Mouse (Mus musculus): ENCODE measurements around the gene Cfap43.
A peak's percentile ranks its signal among the peaks of the same experiment; 100 is the strongest.
"Not testable (repeated sequence)": the region's sequence is repeated elsewhere in the genome, so short reads cannot be mapped to it uniquely, and the experiment has no call there.

Gene Cfap43

DNA sequence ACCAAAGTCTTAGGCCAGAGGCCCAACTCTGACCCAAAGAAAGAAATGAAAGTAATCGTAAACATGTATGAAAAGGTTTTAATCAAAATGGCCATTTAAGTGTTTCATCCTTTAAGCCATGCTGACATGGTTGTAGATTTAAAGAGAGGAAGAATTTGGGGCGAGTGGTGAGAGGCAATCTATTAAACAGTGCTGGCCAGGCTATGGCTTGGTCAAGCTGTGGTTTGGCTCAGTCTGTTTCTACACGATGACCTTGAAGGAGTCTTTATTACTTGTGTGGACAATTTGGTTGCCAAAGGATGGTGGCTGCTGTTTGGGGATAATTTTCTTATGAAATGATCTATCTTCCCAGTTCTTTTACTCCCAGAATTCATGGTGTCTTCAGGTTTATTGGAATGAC lies 66.0 kb downstream of the Cfap43 start:
- DNase-seq (ENCODE audit: low spot score) = no peak

DNA sequence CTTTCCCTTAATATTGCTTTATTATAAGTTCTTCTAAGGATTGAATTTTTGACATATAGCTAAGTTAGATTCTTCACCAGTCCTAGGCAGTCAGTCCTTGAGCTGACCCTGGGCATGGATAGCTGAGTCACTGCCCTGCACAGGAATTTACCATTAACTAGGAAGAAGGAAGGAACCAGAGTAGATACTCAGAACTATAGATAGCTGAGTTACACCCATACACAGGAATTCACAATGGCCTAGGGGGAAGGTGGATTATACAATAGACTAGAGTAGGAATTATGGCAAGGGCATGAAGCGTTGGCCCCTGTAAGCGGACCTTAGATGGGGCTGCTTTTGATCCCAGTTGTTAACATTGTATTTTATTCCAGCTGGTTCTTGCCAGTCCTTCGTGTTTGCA lies 67.0 kb downstream of the Cfap43 start:
- not testable (repeated sequence) for DNase-seq (ENCODE audit: low spot score)

DNA sequence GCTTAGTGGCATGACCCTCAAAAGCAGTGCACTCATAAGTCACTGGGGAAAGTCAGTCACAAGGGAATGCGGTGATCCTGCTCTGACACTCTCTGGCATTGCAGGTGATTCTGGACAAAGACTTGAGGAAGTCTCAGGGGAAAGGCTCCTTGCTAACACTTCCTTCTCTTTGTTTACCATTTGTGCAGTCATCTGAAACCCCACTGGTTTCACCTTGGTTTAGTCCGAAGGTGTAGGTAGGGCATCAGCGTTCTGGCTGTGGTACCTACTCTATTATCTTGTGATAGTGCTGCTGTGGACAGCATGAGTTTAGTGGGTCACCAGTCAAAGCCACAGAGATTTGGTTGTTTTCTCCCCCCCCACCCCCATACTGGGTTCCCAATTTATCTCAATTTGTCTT lies 69.4 kb downstream of the Cfap43 start:
- no peak for DNase-seq (ENCODE audit: low spot score)

- DNase-seq (ENCODE audit: low spot score) = not testable (repeated sequence)
Measured at GRCm38 (mm10) chr19:47841234-47841633, 77.9 kb downstream of the Cfap43 start.

DNA sequence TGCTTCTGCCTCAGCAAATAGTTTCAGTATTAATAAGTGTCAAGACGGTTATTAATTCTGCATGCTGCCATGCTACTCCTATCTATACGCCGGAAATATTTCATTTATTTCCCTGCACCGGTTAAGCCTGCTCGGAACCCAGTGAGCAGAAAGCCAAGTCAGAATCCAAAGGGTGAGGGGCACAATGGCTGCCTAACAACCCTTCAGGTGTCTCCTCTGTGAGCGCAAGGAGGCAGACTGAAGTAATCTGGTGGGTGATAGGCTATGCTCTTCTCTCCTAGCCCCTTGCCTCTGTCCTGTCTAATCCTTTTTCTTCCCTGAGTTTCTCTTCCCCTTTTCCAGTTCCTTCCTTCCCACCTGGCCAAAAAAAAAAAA lies 81.6 kb downstream of the Cfap43 start:
- DNase-seq (ENCODE audit: low spot score) = no peak

- peak; percentile 65 for DNase-seq (ENCODE audit: low spot score)
Measured at GRCm38 (mm10) chr19:47836701-47837526, 82.2 kb downstream of the Cfap43 start.

- DNase-seq (ENCODE audit: low spot score) = no peak
Measured at GRCm38 (mm10) chr19:47835776-47836175, 83.3 kb downstream of the Cfap43 start.

DNA sequence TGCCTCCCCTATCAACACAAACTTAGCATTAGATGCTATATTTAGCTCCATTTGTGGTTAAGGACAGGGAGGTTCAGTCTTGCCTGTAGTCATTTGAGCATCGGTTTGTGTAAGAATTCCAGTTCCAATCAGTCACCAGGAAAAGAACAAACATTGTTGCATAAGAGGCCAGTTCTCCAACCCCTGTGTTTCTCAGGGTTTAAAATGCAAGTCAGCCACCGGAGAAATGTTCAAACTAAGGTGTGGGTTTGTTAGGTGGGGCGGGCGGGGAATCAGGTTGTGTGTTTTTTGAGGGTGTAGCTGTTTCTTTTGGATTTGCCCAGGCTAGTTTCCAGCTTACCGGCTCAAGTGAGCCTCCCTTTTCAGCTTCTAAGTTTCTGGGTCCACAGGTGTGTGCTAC lies 84.5 kb downstream of the Cfap43 start:
- peak; percentile 62 for DNase-seq (ENCODE audit: low spot score)

GRCm38 (mm10) chr19:47832316-47832715 lies 86.8 kb downstream of the Cfap43 start:
- DNase-seq (ENCODE audit: low spot score) = no peak

DNA sequence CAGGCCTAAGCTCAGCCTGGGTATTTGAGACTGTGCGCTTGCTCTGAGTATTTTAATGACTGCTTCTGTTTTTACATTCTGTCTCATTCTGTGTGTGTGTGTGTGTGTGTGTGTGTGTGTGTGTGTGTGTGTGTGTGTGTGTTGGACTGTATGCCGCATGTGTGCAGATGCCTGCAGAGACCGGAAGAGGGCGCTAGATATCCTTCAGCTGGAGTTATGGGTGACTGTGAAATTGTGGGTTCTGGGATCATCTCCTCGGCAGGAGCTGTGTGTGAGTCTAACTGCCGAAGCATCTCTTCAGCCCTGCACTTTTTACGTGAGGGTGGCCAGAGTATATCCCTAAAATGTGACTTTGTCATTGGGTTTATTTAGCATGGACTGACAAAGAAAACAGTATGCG lies 88.0 kb downstream of the Cfap43 start:
- no peak for DNase-seq (ENCODE audit: low spot score)

DNA sequence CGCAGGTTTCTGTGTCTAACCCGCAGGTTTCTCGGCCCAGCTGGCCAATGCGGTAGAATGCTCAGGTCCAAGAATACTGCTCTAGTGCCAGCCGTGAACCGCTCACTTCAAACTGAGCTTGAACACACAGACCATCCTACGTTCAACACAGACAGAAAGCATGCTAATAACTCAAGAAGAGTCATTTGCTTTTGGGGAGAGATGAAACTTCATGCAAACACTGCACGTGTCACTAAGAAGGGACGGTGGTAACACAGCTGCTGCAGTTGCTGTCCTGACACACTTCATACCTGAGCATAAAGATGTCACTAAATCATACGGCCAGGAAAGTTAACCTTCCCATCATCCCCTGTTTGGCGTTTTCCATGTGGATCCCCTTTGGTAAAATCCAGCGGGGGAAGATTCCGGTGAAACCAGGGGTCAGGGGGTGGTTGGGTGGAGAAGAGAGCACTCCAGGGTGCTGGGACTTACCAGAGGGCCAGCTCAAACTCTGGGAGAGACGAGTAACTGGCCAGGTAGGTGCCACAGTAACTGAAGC lies 89.1 kb downstream of the Cfap43 start:
- no peak for DNase-seq (ENCODE audit: low spot score)

GRCm38 (mm10) chr19:47824026-47824425 lies 95.1 kb downstream of the Cfap43 start:
- DNase-seq (ENCODE audit: low spot score) = no peak

- DNase-seq (ENCODE audit: low spot score) = peak; percentile 29
Measured at GRCm38 (mm10) chr19:47822143-47822796, 96.8 kb downstream of the Cfap43 start.

DNA sequence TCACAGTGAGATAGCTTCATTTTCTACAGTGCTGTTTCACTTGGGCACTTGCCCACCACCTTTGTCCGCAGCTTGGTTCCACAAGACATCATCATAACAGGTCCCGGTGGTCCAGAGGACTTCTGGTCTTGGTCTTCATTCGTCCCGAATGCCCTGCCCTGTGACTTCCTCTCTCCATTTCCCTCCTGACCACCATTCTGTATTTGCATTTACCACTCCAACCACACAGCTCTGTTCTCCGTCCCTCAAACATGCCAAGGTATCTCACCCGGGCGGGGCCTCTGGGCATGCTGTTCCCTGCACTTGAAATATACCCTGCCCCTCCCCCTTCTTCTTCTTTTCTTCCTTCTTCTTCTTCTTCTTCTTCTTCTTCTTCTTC lies 97.6 kb downstream of the Cfap43 start:
- no peak for DNase-seq (ENCODE audit: low spot score)

- peak; percentile 71 for DNase-seq (ENCODE audit: low spot score)
Measured at GRCm38 (mm10) chr19:47820832-47821493, 98.1 kb downstream of the Cfap43 start.

- no peak for DNase-seq (ENCODE audit: low spot score)
Measured at GRCm38 (mm10) chr19:47817692-47818091, 101.4 kb downstream of the Cfap43 start.

DNA sequence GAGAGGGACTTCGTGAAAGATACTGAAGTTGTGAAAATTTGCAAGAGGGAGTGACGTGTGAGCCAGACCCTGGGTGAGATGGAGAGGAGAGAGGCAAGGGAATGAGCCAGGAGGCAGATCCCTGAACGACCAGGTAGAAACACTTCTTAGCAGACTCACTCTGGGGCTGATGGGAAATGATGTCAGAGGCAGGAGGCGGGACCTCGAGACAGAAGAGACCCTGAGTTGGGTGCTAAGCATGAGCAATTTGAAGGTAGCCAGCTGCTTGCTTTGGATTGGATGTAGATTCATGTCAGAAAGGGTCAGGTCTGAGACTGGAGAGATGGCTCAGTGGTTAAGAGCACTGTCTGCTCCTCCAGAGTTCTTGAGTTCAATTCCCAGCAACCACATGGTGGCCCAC lies 104.4 kb downstream of the Cfap43 start:
- DNase-seq (ENCODE audit: low spot score) = no peak

DNA sequence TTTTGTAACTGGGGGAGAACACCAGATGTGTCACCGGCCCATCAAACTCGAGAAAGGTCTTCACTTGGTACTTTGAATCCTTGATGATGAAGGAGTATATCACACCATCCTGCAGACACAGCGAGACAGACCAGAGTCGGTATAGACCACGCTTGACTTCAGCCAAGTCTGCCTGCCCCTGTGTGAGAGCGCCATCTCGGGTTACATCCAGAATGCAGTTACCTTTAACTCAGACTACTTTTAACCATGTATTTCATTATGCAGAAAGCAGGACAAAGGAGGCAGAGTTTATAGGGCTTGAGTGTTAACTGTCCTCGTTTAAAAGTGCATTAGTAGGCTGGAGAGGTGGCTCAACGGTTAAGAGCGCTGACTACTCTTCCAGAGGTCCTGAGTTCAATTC lies 107.0 kb downstream of the Cfap43 start:
- no peak for DNase-seq (ENCODE audit: low spot score)

DNA sequence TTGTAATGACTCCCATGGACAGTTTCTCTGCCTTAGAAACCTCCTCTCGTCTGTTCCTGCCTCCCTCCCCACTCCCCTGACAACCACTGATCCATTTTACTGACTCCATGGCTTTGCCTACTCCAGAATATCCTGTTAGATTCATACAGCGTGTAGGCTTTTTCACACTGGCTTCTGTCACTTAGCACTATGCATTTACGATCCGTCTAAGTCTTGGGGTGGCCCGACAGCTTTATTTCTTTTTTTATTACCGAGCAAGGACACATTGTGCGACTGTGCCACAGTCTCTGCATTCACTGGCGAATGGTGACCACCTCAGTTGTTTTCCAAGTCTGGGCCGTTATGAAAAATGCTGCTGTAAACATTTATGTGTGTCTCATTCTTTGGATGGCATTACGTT lies 120.5 kb downstream of the Cfap43 start:
- no peak for DNase-seq (ENCODE audit: low spot score)

DNA sequence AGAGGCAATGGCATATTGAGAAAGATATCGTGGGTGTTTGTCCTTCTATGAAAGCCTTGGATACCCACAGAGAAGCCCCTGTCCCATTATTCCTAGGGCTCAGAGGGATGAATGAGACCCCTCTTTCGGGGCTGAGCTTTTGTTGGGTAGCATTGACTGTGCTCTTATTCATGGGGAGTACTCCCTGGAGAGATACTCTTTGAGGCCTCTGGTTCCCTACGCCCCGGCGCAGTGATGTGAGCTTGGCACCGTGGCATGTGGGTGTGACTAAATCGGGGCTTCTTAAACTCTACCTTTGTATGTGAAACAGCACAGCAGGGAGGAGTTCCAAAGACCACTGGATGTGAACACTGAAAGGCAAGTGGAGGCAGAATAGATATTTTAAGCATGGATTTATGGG lies 122.4 kb downstream of the Cfap43 start:
- DNase-seq (ENCODE audit: low spot score) = no peak

- DNase-seq (ENCODE audit: low spot score) = peak; percentile 78
Measured at GRCm38 (mm10) chr19:47795009-47795728, 123.9 kb downstream of the Cfap43 start.

GRCm38 (mm10) chr19:47794331-47794730 lies 124.8 kb downstream of the Cfap43 start:
- no peak for DNase-seq (ENCODE audit: low spot score)
